Mouse (Mus musculus) cortical plate, adult 2 months (tissue): Measurements from ENCODE around the gene Alg1.

Source experiments
- CTCF ChIP-seq: fragments of 200-500 bp; IDR thresholded peaks from 2 replicates; pipeline ENCODE4 v1.5.1; 2011; ENCODE audit warnings: mild to moderate bottlenecking, control low read depth, low read length; ENCODE audit not compliant: insufficient read depth; ENCODE audit errors: extremely low read depth
- POLR2A ChIP-seq: fragments of 200-500 bp; IDR thresholded peaks from 2 replicates; pipeline ENCODE4 v1.6.1; 2011; ENCODE audit warnings: mild to moderate bottlenecking, low read length, control low read depth; ENCODE audit not compliant: insufficient read depth; ENCODE audit errors: extremely low read depth

- TF ChIP-seq CTCF (no peak), POLR2A (no peak)
Observed at GRCm38 (mm10) chr16:5210365-5210764, 23.1 kb upstream of the Alg1 start.
